Mouse (Mus musculus): ENCODE measurements around the gene Abi3bp.

The Abi3bp gene

GRCm38 (mm10) chr16:56518024-56518423 is 40.3 kb downstream of the Abi3bp start:
- no peak for DNase-seq

- peak; percentile 40 for DNase-seq
These were observed 46.7 kb downstream of the Abi3bp start for GRCm38 (mm10) chr16:56524359-56524758.

- DNase-seq: no peak
These were observed 48.8 kb downstream of the Abi3bp start for GRCm38 (mm10) chr16:56526482-56526881.

GRCm38 (mm10) chr16:56528079-56528688 is 50.5 kb downstream of the Abi3bp start:
- no peak for DNase-seq

GRCm38 (mm10) chr16:56579536-56579935 is 101.9 kb downstream of the Abi3bp start:
- DNase-seq: peak; percentile 3 to 5

- no peak for DNase-seq
These were observed 115.9 kb downstream of the Abi3bp start for GRCm38 (mm10) chr16:56593581-56593980.

GRCm38 (mm10) chr16:56594866-56595265 is 117.2 kb downstream of the Abi3bp start:
- DNase-seq: no peak

- no peak for DNase-seq
These were observed 120.7 kb downstream of the Abi3bp start for GRCm38 (mm10) chr16:56598427-56598826.

GRCm38 (mm10) chr16:56602394-56602793 is 124.7 kb downstream of the Abi3bp start:
- DNase-seq: no peak

- no peak for DNase-seq
These were observed 132.9 kb downstream of the Abi3bp start for GRCm38 (mm10) chr16:56610572-56610971.

GRCm38 (mm10) chr16:56611096-56611867 is 133.6 kb downstream of the Abi3bp start:
- no peak for DNase-seq

GRCm38 (mm10) chr16:56638544-56638943 is 160.9 kb downstream of the Abi3bp start:
- DNase-seq: no peak

- no peak for DNase-seq
These were observed 167.6 kb downstream of the Abi3bp start for GRCm38 (mm10) chr16:56645251-56645650.

- DNase-seq: no peak
These were observed 168.9 kb downstream of the Abi3bp start for GRCm38 (mm10) chr16:56646382-56647172.

- DNase-seq: peak in 1 of 2 experiments; percentile 8
These were observed 177.7 kb downstream of the Abi3bp start for GRCm38 (mm10) chr16:56655193-56655910.

GRCm38 (mm10) chr16:56658866-56659265 is 181.2 kb downstream of the Abi3bp start:
- no peak for DNase-seq

- DNase-seq: no peak
These were observed 191.8 kb downstream of the Abi3bp start for GRCm38 (mm10) chr16:56669520-56669919.

- DNase-seq: no peak
These were observed 193.3 kb downstream of the Abi3bp start for GRCm38 (mm10) chr16:56670941-56671340.

- DNase-seq: no peak
These were observed 195.7 kb downstream of the Abi3bp start for GRCm38 (mm10) chr16:56673420-56673819.

GRCm38 (mm10) chr16:56677146-56677545 is 199.5 kb downstream of the Abi3bp start:
- peak in 1 of 2 experiments; percentile 7 for DNase-seq

GRCm38 (mm10) chr16:56681010-56681645 is 203.4 kb downstream of the Abi3bp start:
- no peak for DNase-seq

GRCm38 (mm10) chr16:56686747-56687146 is 209.1 kb downstream of the Abi3bp start:
- no peak for DNase-seq

All from kidney, postnatal 4 days (tissue).